Comparison of ENCODE assay signal across 8 mouse cellular contexts in genomic region chr1:33813868-33814794, GRCm38 (mm10). TPM values are rescaled to one million over a fixed set of nuclear protein-coding genes. Genes with fewer than 3 reads are reported as not detected.
DNase-seq lines count a peak whose midpoint lies in the region; ATAC-seq lines count a peak whose summit lies in the region.

Gene Zfp451 (minus strand): TSS chr1:33814595.

- peak within 1 kb of the TSS; percentile 99 for H3K9ac ChIP-seq in heart, embryonic 16.5 days (ENCODE audit: low read length)
- H3K9ac ChIP-seq in liver, embryonic 15.5 days, result peak within 1 kb of the TSS; percentile 85
- H3K9ac ChIP-seq in neural tube, embryonic 12.5 days, result peak within 1 kb of the TSS; percentile 94

- H3K27ac ChIP-seq in forebrain, embryonic 10.5 days, result peak within 1 kb of the TSS; percentile 98
- peak within 1 kb of the TSS; percentile 93 for H3K27ac ChIP-seq in heart, embryonic 16.5 days (ENCODE audit: low read length)
- peak within 1 kb of the TSS; percentile 79 for H3K27ac ChIP-seq in liver, embryonic 15.5 days (replicated peaks)
- peak within 1 kb of the TSS; percentile 86 for H3K27ac ChIP-seq in neural tube, embryonic 12.5 days

- peaks cover 6% of the 10 kb centered on the region; the same call in 1 of the 2 replicates for H3K27me3 ChIP-seq in forebrain, embryonic 10.5 days (ENCODE audit: poor library complexity, severe bottlenecking)
- no peaks in the 10 kb centered on the region for H3K27me3 ChIP-seq in heart, embryonic 16.5 days (ENCODE audit: control insufficient read depth, insufficient read depth, low read length)
- H3K27me3 ChIP-seq in liver, embryonic 15.5 days, result no peaks in the 10 kb centered on the region
- no peaks in the 10 kb centered on the region for H3K27me3 ChIP-seq in neural tube, embryonic 12.5 days (replicated peaks)

- H3K36me3 ChIP-seq in forebrain, embryonic 10.5 days (replicated peaks), result peaks cover 43% of the 10 kb centered on the region
- peaks cover 21% of the 10 kb centered on the region for H3K36me3 ChIP-seq in heart, embryonic 16.5 days (ENCODE audit: control insufficient read depth, insufficient read depth)
- peaks cover 31% of the 10 kb centered on the region for H3K36me3 ChIP-seq in liver, embryonic 15.5 days (replicated peaks)
- peaks cover 27% of the 10 kb centered on the region for H3K36me3 ChIP-seq in neural tube, embryonic 12.5 days

- ATAC-seq in CD4-positive, CD25-positive, alpha-beta regulatory T cell, adult 4 months, result peak; percentile 94
- peak; percentile 93 for ATAC-seq in heart, embryonic 16.5 days (replicated peaks; ENCODE audit: extremely low read depth, insufficient read depth, low FRiP score)
- ATAC-seq in liver, embryonic 15.5 days (ENCODE audit: insufficient read depth), result peak; percentile 87
- peak; percentile 96 for ATAC-seq in neural tube, embryonic 12.5 days (ENCODE audit: low FRiP score, low read depth)

- peaks cover 20% of the 10 kb centered on the region for H3K4me1 ChIP-seq in forebrain, embryonic 10.5 days
- H3K4me1 ChIP-seq in heart, embryonic 16.5 days (ENCODE audit: control insufficient read depth, insufficient read depth, low read length), result peaks cover 15% of the 10 kb centered on the region
- H3K4me1 ChIP-seq in liver, embryonic 15.5 days (replicated peaks), result peaks cover 17% of the 10 kb centered on the region
- H3K4me1 ChIP-seq in neural tube, embryonic 12.5 days, result peaks cover 12% of the 10 kb centered on the region

- H3K9me3 ChIP-seq in forebrain, embryonic 10.5 days, result no peaks in the 10 kb centered on the region
- H3K9me3 ChIP-seq in heart, embryonic 16.5 days (replicated peaks; ENCODE audit: control insufficient read depth, low read length), result no peaks in the 10 kb centered on the region
- no peaks in the 10 kb centered on the region for H3K9me3 ChIP-seq in liver, embryonic 15.5 days (replicated peaks)
- no peaks in the 10 kb centered on the region for H3K9me3 ChIP-seq in neural tube, embryonic 12.5 days

- peak within 1 kb of the TSS; percentile 92 for H3K4me3 ChIP-seq in forebrain, embryonic 10.5 days
- H3K4me3 ChIP-seq in heart, embryonic 16.5 days (ENCODE audit: low read length), result peak within 1 kb of the TSS; percentile 96
- H3K4me3 ChIP-seq in liver, embryonic 15.5 days (replicated peaks), result peak within 1 kb of the TSS; percentile 77
- peak within 1 kb of the TSS; percentile 90 for H3K4me3 ChIP-seq in neural tube, embryonic 12.5 days

- peak within 1 kb of the TSS; percentile 81 for H3K4me2 ChIP-seq in heart, embryonic 16.5 days (ENCODE audit: low read depth, low read length)
- peak within 1 kb of the TSS; percentile 83 for H3K4me2 ChIP-seq in liver, embryonic 15.5 days
- H3K4me2 ChIP-seq in neural tube, embryonic 12.5 days (replicated peaks), result peak within 1 kb of the TSS; percentile 70

- WGBS in forebrain, embryonic 10.5 days, result under 1% methylated on average over 82 of the region's 85 CpGs
- under 1% methylated on average over 80 of the region's 85 CpGs for WGBS in heart, embryonic 16.5 days
- under 1% methylated on average over 85 of the region's 85 CpGs for WGBS in liver, embryonic 15.5 days (ENCODE audit: insufficient replicate concordance)
- under 1% methylated on average over 85 of the region's 85 CpGs for WGBS in neural tube, embryonic 12.5 days

- DNase-seq in c-Kit-negative CD71-positive TER-119-positive erythroid progenitor cells, embryonic 14.5 days (ENCODE audit: low read depth, low spot score), result peak; percentile 67
- peak; percentile 91 for DNase-seq in forebrain, embryonic 10.5 days (ENCODE audit: extremely low spot score, low spot score)
- DNase-seq in kidney, postnatal 36 days, result peak; percentile 90 to 95
- peak; percentile 91 for DNase-seq in telencephalon, adult 2 months (ENCODE audit: low read depth, low spot score)

RNA-seq across cellular contexts. Expression of gene Zfp451, which starts in this region (rescaled TPM):
- 10 to 100 TPM; 10.9 to 12.1 TPM for polyA plus RNA-seq in CD4-positive, CD25-positive, alpha-beta regulatory T cell, adult 4 months (2017; shearing (Covaris generic))
- polyA plus RNA-seq in forebrain, embryonic 10.5 days (2016; fragmentation: Nextera tagmentation; extraction: Ambion mirVana), result 30.8 and 32.6 TPM in 2 replicates
- polyA plus RNA-seq in heart, embryonic 16.5 days (2015; fragmentation: Nextera tagmentation; extraction: Ambion mirVana), result 14.1 and 14.4 TPM in 2 replicates
- 5.6 and 6.7 TPM in 2 replicates for polyA plus RNA-seq in liver, embryonic 15.5 days (2015; fragmentation: Nextera tagmentation; extraction: Ambion mirVana)
- polyA plus RNA-seq in neural tube, embryonic 12.5 days (2016; fragmentation: Nextera tagmentation; extraction: Ambion mirVana), result 43.5 and 47.6 TPM in 2 replicates

Comparison
In these comparisons a context has a peak if more than half of its experiments do, and no peak if none do; other contexts are left out.
1. Peak in every context shown above with its lines: DNase-seq, ATAC-seq, H3K4me3 ChIP-seq and H3K27ac ChIP-seq.